Mouse (Mus musculus): ENCODE results near the gene Stx2.

The Stx2 gene

GRCm38 (mm10) chr5:129008412-129008826 is at the start of gene Stx2:
Gene Stx2, minus strand, starts transcription at chr5:129008574.
- DNase-seq (ENCODE audit: low spot score in 2 of 2) = peak; percentile 81 to 90

- DNase-seq (ENCODE audit: low spot score in 2 of 2) = no peak
Observed at GRCm38 (mm10) chr5:129054675-129055284, 46.4 kb upstream of the Stx2 start.

- no peak for DNase-seq (ENCODE audit: low spot score in 2 of 2)
Observed at GRCm38 (mm10) chr5:129052636-129053355, 44.4 kb upstream of the Stx2 start.

DNA sequence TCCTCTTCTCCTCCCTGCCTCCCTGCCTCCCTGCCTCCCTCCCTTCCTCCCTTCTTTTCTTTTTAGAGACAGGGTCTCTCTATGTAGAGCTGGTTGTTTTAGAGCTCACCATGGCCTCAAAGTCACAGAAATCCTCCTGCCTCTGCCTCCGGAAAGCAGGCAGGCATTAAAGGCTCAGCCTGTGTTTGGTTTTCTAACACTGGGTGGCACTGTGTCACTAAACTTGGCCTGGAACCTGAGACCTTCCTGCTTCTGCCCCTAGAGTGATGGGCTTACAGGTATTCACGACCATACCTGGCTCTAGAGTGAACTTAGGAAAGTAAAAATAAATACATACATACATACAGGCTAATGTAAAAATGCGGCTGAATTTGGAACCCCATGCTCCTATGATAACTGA is 43.5 kb upstream of the Stx2 start:
- no peak for DNase-seq (ENCODE audit: low spot score in 2 of 2)

DNA sequence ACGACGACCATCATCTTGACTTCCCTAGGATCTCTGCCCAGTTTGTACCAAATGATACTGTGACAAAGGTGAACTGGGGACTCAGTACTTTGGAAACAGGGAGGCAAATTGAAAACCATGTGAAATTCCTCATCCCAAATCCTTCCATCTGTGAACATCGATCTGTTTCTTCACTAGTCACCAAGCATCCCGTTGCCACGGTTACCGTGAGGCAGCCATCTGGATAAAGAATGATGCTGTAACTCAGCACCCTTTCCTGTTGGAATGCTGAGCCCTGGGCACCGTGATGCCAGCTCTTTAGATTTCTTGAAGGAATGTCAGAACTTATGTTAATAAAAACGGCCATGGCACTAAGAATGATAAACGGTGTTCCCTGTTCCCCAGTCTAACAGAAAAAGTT is 41.0 kb upstream of the Stx2 start:
- DNase-seq (ENCODE audit: low spot score in 2 of 2) = no peak

GRCm38 (mm10) chr5:129045641-129046580 is 37.5 kb upstream of the Stx2 start:
- DNase-seq (ENCODE audit: low spot score in 2 of 2) = no peak

- no peak for DNase-seq (ENCODE audit: low spot score in 2 of 2)
Observed at GRCm38 (mm10) chr5:129037739-129038138, 29.4 kb upstream of the Stx2 start.

- DNase-seq (ENCODE audit: low spot score in 2 of 2) = no peak
Observed at GRCm38 (mm10) chr5:129036678-129037077, 28.3 kb upstream of the Stx2 start.

DNA sequence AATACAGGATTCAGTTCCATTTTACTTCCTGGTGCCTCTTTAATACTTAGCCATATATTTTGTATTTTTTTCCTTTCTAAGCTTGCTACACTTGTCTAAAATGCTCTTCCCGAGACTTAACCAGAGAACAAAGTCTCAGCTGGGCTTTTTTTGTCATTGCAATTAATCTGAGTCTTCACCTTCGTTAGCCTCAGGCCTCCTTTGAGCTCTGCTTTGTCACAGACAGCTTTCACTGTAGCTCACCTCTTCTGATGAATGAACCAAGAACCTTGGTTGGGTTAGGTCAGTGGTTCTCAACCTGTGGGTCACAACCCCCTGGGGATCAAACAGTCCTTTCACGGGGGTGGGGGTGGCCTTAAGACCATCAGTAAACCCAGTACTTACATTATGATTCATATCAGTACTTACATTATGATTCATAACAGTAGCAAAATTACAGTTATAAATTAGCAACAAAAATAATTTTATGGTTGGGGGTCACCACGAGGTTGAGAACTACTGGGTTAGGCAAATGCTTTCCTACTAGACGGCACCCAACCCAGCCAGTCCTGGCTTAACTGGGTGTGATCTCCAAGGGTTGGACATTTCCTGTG is 20.9 kb upstream of the Stx2 start:
- no peak for DNase-seq (ENCODE audit: low spot score in 2 of 2)

GRCm38 (mm10) chr5:129026637-129027036 is 18.3 kb upstream of the Stx2 start:
- no peak for DNase-seq (ENCODE audit: low spot score in 2 of 2)

GRCm38 (mm10) chr5:129026171-129026570 is 17.8 kb upstream of the Stx2 start:
- no peak for DNase-seq (ENCODE audit: low spot score in 2 of 2)

- DNase-seq (ENCODE audit: low spot score in 2 of 2) = no peak
Observed at GRCm38 (mm10) chr5:129025725-129026124, 17.4 kb upstream of the Stx2 start.

- no peak for DNase-seq (ENCODE audit: low spot score in 2 of 2)
Observed at GRCm38 (mm10) chr5:129025048-129025447, 16.7 kb upstream of the Stx2 start.

DNA sequence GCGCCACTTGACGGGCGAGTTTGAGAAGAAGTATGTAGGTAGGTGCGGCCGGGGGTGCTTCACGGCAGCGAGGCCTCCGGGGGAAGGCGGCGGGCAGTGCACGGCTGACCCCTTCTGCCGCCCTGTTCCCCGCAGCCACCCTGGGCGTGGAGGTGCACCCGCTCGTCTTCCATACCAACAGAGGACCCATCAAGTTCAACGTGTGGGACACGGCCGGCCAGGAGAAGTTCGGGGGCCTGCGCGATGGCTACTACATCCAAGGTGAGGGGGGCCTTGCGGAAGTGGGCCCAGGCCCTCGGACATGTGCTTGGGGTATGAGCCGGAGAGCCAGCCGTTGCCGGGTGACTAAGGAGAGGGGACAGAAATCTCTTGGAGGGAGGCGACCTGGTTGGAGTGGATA is 12.4 kb upstream of the Stx2 start:
- no peak for DNase-seq (ENCODE audit: low spot score in 2 of 2)

DNA sequence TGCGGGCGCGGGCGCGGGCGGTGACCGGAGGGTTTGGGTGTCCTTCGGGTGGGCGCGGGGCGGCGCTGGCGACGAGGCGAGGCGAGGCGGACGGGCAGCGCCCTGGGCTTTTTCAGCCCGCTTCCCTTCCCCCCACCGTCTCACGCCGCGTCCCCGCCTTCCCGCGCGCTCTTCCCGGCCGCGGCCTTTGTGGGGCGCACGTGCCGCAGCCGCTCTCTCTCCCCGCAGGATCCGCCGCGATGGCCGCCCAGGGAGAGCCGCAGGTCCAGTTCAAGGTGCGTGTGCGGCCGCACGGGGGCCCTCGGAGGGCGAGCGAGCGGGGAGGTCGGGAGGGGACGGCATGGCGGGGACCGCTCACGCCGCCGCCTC is 11.9 kb upstream of the Stx2 start:
- no peak for DNase-seq (ENCODE audit: low spot score in 2 of 2)

DNA sequence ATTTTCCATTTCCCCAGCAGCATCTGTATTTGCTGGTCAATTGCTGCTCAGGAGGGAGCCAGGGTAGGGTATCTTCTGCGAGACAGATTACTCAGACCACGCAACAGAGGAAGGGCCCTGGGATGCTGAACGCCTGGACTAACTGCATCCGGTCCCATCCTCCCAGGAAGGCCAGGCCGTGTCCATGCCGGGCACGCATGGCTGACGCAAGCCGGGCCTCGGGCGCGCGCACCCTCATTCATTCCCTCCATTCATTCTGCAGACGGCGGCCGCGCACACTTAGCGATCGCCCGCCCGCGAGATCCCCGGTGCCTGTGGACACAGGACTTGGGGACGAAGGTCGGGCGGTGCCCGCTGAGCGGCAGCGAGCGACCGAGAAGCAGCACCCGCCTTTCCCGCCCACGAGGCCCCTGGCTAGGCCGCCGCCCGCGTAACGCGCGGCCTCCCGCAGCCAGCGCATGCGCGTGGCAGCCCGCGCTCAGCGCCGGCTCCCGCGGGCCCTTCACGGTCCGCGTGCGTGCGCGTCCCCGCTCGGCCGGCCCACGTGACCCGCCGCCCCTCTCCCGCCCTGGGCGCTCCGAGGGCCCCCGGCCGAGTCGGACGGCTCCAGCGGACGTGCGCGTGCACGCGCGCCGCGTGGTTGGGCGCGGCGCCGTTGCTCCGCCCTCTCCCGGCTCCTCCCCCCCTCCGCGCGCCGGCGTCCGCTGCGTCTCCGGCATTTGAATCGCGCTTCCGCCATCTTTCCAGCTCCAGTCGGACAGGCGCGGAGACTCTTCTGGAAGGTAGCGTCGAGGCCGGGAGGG is 11.3 kb upstream of the Stx2 start, which contains the start of gene Ran:
Gene Ran, plus strand, starts transcription at position 573 of the 803 bp plus-strand sequence.
- peak; percentile 89 to 90 for DNase-seq (ENCODE audit: low spot score in 2 of 2)

DNA sequence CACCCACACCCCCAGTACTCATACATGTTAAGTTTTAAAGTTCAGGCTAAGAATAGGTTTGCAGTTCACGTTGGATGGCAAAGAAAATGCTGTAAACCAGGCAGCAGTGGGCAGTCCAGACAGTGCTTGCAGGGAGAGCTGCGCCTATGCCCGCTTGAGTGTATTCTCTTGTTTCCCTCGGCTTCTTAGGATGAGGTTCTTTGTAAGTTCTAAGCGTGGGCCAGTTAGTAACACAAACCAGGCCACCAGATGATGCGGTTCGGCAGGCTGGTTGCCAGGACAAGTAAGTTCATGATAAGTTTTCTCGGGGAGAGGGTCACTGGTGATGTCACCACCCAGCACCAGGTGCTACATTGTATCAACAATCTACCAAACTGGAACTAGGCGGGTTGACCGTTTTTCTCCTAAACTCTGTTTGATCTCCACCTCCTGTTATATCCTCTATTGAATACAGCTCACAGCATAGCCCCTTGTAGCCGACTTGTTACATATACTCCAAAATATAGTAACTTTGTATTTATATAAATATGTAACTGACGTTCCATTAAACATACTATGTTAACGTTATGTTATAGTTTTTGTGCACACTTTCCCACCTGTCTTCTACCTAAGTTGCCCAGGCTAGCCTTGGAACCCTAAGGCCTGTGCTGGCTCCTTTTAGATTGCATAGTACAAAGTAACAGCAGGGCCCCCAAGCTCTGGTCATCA is 10.6 kb upstream of the Stx2 start:
- DNase-seq (ENCODE audit: low spot score in 2 of 2) = no peak

GRCm38 (mm10) chr5:129016370-129016769 is 8.0 kb upstream of the Stx2 start:
- no peak for DNase-seq (ENCODE audit: low spot score in 2 of 2)

DNA sequence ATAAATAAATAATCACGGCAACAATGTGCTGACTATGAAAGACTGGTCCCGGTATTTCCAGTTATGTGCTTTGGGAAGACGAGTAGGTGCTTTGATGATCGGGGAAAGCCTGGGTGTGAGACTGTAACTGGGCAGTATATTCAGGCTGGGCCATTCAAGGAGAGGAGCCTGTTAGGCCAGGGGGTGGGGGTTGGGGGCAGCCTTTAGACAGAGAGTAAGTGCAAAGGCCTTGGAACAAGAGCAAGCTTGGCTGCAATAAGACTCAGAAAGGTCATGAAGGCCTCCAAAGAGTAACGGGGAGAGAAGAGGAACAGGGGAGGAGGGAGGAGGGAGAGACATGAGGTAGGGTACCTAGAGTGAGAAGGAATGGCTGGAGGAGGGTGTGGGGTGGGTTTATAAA is 7.2 kb upstream of the Stx2 start:
- DNase-seq (ENCODE audit: low spot score in 2 of 2) = no peak

DNA sequence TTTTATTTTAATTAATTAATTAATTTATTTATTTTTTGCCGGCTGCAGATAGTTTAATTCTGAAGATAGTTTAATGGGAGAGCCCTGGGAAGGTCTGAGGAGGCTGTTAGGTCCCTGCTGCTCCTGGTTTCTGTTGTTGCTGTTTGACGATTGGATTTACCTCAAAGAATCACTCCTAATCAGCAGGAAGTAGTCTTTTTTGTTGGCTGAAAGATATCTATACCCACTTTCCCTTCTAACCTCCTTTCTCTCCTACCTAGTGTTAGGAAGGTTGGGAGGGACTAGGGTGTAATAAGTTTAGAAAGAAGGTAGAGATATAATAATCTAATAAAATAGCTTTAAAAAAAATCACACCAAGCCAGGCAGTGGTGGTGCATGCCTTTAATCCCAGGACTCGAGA is 6.6 kb upstream of the Stx2 start:
- DNase-seq (ENCODE audit: low spot score in 2 of 2) = no peak

- DNase-seq (ENCODE audit: low spot score in 2 of 2) = no peak
Observed at GRCm38 (mm10) chr5:129010937-129011336, 2.6 kb upstream of the Stx2 start.

All from urinary bladder, adult 18-20 months (tissue).